Mouse (Mus musculus) embryo, embryonic 11 days (tissue): Measurements from ENCODE around the gene Pde4b.
A peak's percentile ranks its signal among the peaks of the same experiment; 100 is the strongest.
"Not testable (repeated sequence)": the region's sequence is repeated elsewhere in the genome, so short reads cannot be mapped to it uniquely, and the experiment has no call there.

Source experiments
- DNase-seq: peaks from one replicate; pipeline ENCODE4 v3.0.0-alpha.2; 2015

Pde4b gene

DNA sequence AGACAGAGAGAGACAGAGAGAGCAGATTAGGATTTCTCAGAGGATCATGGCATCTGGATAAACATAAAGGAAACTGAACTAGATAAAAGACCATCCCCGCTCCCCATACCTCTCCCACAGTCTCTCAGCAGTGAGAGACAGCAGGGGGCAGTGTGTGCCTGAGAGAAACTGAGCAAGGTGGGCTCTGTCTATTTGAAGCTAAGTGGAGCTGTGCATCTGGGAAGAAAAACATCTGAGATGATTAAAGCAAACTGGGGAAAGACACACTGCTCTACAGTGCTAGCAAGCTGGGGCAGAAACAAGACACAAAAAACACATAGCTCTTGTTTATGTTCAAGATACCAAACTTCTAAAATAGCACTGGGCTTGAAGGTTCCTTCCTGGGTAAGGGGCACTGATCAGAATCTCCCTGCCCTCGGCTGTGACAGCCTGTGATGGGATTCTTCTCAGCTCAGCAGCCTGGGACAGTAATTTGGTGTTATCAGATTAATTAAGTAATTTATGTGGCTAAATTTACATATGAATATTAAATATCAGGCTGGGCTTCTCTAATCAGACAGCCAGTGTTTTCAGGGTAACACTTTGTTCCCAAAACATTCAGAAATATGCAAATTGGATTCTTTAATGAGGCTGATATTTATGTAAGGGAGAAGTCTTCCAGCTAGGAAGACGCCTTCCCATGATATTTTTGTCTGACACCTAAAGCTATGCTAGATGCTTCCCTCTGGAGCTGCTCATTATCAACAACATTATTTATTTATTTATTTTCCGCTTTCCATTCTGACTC lies 399.0 kb downstream of the Pde4b start:
- DNase-seq, result peak; percentile 58

DNA sequence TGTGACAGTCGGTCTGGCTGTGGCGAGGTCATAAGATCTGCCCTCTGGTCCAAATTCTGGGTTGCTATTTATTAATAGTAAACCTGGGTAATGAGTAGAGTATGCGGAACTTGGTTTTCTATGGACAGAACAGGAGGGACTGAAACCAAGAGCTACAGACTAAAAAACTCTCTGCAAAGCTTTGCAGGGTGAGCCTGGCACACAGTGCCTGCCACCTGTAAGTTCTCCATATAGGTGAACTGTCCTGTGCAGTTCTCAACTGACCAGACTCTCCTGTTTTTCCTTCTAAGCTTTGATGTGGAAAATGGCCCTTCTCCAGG lies 399.5 kb downstream of the Pde4b start:
- DNase-seq, result no peak

DNA sequence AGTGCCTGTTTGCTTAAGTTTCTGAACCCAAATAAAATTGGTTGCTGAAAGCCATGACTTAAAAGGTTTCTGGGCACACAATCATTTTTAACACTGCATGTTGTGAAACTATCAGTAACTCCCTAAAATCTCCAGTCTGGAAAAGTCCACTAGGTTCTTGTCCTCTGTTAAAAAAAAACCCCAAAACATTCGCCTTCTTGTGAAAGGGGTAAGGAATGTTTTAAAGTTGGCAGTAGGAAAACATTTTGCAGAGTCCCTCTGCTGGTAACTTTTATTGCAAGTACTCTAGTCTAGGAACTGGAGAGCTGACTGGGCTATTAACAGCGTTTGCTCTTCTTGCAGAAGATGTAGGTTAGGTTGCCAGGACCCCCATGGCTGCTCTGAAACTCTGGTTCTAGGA lies 400.7 kb downstream of the Pde4b start:
- DNase-seq, result no peak

DNA sequence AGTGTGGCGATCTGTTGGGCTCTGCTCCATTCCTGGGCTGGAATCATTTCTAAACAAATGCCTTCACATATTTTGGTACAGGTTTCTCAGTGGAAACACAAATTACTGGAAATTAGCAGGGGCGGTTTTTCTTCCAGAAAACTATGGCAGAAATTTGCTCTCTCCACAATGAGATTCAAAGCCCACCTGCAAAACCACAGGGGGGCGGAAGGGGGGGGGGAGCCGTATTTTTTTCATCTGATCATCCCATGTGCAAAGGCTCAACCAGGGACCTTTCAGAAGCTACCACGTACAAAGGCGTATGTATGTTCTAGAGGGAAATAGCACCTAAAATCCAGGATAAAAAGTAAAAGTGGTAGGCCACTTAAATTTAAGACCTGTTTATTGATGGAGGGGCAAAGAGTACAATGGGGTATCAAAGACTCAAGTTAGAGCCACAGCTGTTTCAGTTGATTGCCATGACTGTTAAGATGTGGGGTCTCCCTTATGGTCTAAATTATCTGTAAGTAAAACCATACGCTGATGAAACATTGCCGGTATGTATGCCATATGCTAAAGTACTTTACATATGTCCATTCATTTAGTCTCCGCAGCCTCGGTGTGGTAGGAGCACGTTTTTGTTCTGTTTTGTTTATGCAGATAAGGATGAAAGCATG lies 404.3 kb downstream of the Pde4b start:
- peak; percentile 52 for DNase-seq

DNA sequence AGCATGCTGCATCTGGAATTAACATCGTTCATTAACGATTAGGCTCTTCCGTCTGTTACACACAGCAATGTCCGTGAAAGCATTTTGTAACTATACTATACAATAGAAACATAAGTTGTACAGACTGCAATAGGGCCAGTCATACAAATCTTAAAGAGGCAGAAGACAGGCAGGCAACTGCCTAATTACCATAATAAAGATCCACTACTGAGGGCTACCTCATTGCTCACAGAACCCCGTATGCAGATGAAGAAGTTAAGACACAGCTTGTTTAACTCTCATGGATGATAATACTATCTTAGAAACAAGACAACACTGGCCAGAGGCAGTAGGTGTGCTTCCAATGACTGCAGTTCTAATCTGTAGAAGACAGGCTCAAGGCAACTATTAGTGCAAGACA lies 405.6 kb downstream of the Pde4b start:
- no peak for DNase-seq

DNA sequence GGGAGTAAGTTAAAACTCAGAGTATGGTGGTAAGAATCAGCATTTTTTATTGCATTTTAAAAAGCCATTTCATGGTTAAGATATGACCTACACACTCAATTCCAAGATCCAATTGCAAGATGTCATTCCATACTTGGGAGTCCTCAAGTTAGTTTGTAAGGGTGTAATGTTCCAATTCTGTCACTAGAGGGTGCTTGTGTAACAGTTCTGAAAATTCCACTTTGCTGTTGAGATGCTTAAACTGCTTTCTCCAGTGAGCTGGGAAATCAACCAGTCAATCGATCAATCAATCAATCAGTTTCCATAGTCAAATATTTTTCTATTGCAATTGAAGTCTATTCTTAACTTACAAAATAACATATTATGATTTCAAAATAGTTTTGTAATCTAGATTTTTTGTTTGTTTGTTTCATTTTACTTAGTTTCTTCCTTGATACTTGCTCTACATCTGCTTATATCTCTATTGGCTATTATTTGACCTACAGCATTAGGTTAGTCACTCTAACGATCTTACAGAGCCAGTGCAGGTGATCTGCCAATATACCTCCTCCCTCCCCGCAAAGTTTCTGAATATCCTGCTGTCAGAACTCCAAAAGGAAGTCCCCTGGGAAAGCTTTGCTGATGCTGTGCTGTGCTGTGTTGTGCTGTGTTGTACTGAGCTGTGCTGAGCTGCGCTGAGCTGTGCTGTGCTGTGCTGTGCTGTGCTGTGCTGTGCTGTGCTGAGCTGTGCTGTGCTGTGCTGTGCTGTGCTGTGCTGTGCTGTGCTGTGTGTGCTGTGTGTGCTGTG lies 406.2 kb downstream of the Pde4b start:
- DNase-seq, result peak; percentile 74

DNA sequence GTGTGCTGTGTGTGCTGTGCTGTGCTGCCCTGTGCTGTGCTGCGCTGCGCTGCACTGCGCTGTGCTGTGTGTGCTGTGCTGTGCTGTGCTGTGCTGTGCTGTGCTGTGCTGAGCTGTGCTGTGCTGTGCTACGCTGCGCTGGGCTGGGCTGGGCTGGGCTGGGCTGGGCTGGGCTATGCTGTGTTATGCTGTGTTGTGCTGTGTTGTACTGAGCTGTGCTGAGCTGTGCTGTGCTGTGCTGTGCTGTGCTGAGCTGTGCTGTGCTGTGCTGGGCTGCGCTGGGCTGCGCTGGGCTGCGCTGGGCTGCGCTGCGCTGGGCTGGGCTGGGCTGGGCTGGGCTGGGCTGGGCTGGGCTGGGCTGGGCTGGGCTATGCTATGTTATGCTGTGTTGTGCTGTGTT lies 406.9 kb downstream of the Pde4b start:
- DNase-seq, result not testable (repeated sequence)

DNA sequence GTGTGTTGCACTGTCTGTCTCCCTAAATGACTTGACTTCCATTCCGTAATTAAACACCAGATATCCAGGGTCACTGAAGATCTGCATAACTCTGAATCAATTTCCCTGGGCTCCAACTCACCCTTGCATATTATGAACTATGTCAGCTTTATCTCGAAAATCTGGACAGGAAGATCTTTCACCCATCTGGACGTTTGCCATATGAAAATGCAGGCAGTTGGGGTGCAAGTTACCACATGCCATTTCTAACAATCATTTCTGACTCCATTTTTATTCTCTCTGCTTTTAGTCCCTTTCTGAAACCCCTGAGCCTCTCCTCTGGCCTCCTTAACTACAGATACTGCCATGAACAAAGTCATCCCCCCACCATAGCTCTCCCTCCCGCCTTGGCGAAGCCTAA lies 407.7 kb downstream of the Pde4b start:
- no peak for DNase-seq

DNA sequence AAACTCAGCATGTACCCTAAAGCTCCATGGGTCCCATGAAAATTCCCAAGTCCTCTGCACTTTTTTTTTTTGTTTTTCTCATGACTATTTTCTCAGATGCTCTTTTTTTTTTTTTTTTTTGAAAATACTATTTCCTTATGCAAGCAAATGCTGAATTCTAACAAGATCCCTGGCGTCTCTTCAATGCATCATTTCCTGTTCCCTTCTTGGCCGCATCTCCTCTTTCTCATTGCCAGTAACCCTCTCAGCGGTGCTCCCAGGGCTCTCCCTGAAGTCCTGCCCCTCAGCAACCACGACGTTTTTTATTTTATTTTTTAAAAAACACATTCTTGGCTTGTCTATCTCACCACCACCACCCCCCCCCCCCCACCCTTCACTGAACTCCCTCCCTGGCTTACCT lies 408.1 kb downstream of the Pde4b start:
- no peak for DNase-seq

DNA sequence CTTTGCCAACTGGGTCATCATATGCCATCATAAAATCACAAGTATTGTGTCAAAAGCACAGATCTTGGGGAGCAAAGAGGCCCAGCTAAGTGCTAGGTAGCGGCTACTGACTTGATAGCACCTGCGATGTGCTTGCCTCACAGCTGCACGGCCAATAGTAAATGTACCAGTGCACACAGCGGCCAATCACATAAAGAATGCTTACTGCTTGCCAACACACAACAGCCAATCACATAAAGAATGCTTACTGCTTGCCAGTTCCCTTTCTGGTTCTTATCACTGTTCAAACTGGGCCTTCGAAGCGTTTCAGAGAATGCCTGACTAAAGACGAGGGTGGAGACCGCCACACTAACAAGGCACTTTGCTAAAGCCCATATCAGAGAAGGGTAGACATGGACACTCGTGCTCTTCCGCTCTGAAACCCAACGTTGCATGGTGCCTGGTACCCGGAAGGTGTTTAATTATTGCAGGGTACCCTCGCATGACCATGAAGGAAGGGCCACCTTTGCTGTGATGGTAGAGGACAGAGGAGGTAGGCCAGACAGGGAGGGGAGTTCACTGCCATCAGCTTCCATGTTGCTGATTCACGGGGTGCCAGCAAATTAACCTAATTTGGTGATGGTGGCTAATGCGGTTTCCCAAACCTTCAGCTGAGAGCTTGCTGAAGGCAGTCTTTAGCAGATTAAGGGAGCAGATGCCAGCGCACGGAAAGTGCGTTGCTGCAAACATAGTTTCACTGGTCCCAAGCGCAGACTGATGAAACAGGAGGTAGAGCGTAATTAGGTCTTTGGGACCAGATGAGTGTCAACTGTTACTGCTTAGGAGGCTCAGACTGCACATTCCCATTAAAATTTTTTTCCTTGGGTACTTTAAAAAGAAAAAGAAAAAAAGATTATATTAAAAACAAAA lies 409.2 kb downstream of the Pde4b start:
- no peak for DNase-seq

DNA sequence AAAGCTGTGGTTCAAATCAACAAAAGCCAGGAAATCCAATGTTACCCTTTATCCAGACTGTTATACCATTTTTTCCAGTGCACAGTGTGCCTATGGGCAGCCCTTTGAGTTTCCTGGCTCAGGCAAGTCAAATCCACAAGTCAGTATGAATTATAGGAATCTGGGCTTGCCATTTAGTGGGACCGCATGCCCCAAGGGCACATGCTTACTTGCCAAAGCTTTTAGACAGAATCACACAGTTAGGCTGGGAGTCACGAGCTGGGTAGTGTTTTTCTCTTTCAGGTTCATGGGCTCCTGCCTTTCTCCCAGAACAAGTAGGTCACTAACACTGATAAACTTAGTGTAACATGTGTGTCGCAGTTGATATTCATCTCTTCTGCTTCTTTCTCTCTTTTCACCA lies 409.9 kb downstream of the Pde4b start:
- no peak for DNase-seq

DNA sequence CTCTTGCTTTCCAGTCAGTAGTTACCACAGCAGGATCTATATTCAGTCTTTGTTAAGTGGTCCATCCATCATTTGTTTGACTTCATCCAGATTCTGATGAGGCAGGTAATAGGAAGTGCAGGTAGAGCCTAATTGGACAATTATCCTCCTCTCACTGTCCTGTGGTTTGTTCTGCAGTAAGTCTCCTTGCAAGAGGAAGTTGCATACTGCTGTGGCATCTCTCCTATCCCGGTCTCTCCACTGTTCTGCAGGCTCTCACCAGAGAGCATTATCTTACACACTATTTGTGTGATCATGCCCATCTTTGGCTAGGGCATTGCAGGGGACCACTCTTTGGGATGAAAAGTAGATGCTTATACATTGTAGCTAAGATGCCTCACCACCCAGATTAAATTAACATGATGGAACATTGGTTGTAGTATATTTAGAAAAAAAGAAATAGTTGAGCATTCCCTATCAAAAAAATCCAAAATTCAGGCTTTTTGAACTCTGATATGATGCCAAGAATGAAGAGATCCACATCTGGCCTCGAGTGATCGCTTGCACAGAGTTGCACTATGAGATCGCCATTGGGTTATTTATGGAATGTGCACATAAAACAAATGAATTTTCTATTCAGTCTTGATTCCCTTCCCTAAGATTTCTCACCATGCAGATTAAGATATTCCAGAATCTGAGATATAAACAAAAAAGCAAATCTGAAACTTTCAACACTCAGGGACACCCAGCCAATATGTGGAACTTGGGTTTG lies 411.0 kb downstream of the Pde4b start:
- no peak for DNase-seq

DNA sequence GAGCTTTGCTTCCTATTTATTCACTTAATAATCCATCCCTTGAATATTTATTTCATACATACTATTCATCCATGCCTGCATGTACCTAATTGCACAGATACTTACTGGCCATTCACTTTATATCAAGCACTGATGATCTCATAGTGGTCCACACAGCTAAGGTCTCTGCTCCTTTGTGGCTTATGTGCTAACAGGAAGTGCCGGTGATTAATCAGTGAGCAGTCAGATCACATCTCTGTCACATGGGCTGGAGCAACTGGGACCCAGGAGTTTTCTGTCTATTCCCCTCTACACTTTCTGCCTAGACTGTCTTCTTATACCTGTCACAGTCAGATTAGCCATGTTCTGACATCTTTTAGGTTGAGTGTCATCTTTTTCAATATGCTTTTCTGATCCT lies 411.6 kb downstream of the Pde4b start:
- DNase-seq, result no peak

DNA sequence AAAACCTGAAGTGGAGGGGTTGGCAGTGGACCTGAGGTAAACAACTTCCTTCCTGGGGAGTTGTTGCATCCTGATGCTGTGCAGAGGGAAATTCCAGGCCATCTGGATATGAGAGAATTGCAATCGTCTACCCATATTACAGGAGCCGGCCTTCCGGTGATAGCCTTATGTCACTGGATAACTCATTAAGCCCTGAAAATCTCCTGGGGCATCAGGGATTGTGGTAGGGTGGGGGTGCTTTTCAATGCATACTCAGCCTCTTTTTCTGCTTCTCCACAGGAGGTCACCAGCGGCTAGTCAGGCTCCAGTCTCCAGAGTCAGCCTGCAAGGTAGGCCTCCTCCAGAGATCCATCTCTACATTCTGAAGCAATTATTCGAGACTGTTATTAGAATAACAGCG lies 418.4 kb downstream of the Pde4b start:
- no peak for DNase-seq

DNA sequence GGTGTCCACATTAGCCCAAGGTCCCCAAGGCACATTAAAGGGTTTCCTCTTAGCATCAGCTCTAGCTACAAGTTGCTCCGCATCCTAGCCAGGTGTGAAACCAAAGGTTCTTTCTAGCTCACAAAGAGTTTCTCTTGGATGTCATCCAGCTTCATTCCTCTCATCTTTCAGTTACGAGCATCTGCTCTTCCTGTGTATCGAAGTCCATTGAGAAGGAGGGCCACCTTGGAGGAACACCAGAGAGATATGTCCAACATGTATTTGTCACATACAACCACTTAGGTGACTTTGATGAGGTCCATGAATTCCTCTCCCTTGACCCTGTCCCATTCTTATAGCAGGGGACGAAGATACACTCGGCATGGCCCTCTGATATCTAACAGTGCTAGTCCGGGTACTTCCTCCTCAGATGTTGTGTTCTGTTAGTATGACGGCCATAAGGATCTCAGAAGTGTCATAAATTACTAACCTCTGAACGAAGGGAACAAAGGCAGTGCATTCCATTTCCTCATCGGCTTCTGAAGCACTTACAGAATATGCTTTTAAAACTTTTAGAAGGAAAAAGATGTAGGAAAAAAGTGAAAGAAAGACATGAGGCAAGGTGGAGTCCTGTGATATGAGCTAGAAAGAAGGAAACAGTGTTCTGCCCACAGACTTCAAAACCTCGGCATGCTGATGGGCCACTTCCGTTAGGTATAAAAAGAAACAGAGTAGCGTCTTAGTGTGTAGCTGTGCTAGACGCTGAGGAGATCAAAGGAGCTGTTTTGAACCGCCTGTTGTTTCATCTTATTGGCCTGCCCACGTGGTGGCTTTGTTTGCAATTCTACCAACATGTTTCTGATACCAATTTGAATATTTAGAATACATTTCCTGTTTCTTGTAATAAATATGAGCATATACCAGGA lies 419.3 kb downstream of the Pde4b start:
- no peak for DNase-seq

DNA sequence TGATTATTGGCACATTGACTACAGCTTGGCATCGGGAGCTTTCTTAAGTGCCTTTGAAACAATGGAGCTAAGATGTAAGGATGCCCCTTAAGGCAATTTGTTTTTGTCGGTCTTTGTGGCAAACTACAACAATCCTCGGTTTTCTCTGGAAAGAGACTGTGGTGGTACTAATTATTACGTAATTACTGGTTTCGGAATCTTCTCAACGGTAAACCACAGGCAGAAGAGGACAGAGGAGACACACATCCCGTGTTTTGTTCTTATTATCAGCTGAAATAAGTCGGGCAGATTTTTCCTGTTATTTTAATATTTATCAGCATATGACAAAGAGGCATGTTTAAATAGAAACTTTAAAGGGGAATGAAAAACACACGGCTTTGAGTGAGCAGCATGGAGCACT lies 420.0 kb downstream of the Pde4b start:
- no peak for DNase-seq

DNA sequence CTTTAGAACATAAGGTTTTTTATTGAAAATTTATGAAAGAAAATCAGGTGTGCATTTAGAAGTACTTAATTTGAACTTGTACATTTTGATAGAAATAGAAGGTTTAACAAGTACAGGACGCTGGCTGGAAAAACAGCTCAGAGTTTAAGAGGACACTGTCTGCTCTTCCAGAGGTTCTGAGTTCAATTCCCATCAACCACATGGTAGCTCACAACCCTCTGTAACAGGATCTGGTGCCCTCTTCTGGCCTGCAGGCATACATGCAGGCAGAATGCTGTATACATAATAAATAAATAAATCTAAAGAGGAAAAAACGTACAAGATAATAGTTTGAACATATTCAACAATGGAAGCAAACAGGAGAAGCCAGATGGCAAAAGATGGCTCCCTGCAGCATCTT lies 420.4 kb downstream of the Pde4b start:
- DNase-seq, result no peak

DNA sequence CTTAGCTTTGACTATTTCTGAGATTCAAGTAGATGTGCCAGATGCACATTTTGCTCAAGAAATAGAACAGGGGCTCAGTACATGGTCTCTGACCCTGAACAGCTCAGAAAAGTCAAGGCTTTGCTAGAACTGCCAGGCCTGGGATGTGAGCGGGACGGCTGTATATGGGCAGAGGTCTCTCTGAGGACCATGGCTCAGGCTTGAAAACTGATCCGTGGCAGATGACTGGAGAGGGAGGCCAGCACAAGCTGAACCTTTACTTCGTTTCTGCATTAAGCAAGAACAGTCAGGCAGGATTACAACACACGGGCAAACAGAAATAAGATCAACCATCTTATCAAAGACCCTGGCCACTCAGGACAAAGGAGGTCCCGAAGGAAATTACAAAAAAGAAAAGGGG lies 422.7 kb downstream of the Pde4b start:
- DNase-seq, result no peak

DNA sequence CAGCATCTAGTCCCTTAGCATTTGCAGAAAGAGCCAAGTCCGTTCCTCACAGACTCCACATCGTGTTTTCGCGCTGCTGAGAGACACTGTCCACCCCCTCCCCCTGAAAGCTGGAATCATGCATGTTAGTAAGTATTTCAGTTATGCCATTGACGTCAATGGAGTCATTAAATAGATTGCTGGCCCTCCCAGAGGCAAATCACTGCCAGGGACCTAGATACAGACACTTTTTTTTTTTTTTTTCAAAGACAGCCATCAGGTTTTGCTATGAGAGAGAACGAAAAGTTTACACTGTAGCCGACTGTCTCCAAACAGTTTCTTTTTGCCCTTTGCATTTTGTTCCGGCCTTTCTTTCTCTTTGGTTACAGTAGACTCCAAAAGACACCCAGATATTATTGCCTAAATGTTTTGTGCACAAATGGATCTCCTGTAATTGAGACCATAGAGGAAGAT lies 423.6 kb downstream of the Pde4b start:
- peak; percentile 80 for DNase-seq

DNA sequence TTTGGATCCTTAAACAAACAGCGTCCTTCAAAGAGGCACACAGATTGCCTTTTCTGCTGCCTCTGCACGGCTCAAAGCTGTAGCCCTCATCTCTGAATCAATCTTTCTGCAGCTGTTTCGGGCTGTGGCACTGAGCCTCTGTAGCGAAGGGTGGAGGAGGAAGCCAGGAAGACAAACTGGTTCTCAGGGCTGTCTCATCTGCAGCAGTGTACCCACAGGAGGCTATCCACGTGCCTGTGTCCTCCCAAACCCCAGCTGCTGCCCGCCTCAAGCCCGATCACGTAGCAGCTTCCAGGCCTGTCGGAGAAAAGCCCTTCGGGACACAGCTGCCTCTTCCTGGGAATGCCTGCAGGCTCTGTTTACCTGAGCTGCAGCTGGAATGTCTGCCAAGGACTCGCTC lies 424.2 kb downstream of the Pde4b start:
- DNase-seq, result peak; percentile 56

DNA sequence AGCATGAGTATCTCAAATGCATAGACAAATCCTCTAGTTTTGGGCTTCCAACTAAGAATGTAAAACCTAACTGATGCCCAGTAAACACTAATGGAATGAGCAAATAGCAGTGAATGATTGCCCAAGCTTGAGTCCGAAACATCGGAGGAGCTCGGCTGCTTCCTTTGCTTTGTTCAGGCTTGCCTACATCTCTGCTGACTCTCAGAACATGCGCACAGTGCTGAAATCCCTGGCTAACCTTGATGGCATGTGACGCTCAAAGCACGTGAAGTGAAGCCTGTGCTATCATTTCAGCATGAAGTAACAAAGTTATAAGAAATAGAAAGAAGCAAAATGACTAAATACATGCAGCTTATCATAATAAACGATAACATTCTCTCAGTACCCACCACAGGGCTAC lies 425.6 kb downstream of the Pde4b start:
- DNase-seq, result no peak
